Mouse (Mus musculus) adrenal gland, postnatal 10 days (tissue): ENCODE results near the gene Tceal9. TPM values are rescaled to one million over a fixed set of nuclear protein-coding genes. Genes with fewer than 3 reads are reported as not detected.
"Not testable (repeated sequence)": the region's sequence is repeated elsewhere in the genome, so short reads cannot be mapped to it uniquely, and the experiment has no call there.

Experiments used
- DNase-seq: peaks from one replicate; pipeline ENCODE4 v3.0.0; 2021; ENCODE audit warnings: mixed read lengths
- long read RNA-seq, 2 experiments: library from polyadenylated mRNA; stranded (forward); transcript quantifications; one replicate each; pipeline ENCODE4 v2.0.0; 2021
- total RNA-seq, 2 experiments: library from RNA; stranded (reverse); gene quantifications; 2 replicates each; pipeline ENCODE4 v1.2.3; 2021

The Tceal9 gene
- total RNA-seq: 100 to 1,000 TPM; 237 to 281 TPM
- long read RNA-seq, experiment 1, transcript Tceal9-201 (3 exons, 1,019 nt): major isoform, 278 of 291 reads
- long read RNA-seq, experiment 1, partial matches to known transcripts: 5 of 291 reads
- long read RNA-seq, experiment 1, other reads (novel, unspliced or antisense): 8 of 291 reads
- long read RNA-seq, experiment 2, transcript Tceal9-201 (3 exons, 1,019 nt): major isoform, 176 of 178 reads
- long read RNA-seq, experiment 2, partial matches to known transcripts: 0 of 178 reads
- long read RNA-seq, experiment 2, other reads (novel, unspliced or antisense): 2 of 178 reads

- DNase-seq: peak; percentile 82
These were observed at the start of gene Tceal9 for GRCm38 (mm10) chrX:136244574-136245229. TSS of gene Tceal9 (plus strand) at chrX:136245079.

- no peak for DNase-seq
These were observed 49.5 kb upstream of the Tceal9 start for GRCm38 (mm10) chrX:136195193-136195944.

GRCm38 (mm10) chrX:136196873-136197272 lies 48.0 kb upstream of the Tceal9 start:
- peak; percentile 50 for DNase-seq

- DNase-seq: no peak
These were observed 41.6 kb upstream of the Tceal9 start for GRCm38 (mm10) chrX:136203257-136203656.

- DNase-seq: peak; percentile 5
These were observed 41.2 kb upstream of the Tceal9 start, which contains the start of gene Tceal5 for GRCm38 (mm10) chrX:136203664-136204066. TSS of gene Tceal5 (minus strand) at chrX:136203876.

- DNase-seq: no peak
These were observed 40.5 kb upstream of the Tceal9 start for GRCm38 (mm10) chrX:136204406-136204805.

GRCm38 (mm10) chrX:136213396-136213795 lies 31.5 kb upstream of the Tceal9 start:
- no peak for DNase-seq

- DNase-seq: not testable (repeated sequence)
These were observed 29.9 kb upstream of the Tceal9 start, which contains the start of the genes Tceal7 and Bex1 for GRCm38 (mm10) chrX:136214729-136215677. TSS of gene Tceal7 (plus strand) at chrX:136214779. TSS of gene Bex1 (minus strand) at chrX:136215513.

GRCm38 (mm10) chrX:136216303-136216702 lies 28.6 kb upstream of the Tceal9 start:
- no peak for DNase-seq

GRCm38 (mm10) chrX:136223714-136224113 lies 21.2 kb upstream of the Tceal9 start:
- no peak for DNase-seq

GRCm38 (mm10) chrX:136227768-136228167 lies 17.1 kb upstream of the Tceal9 start:
- DNase-seq: peak; percentile 18

GRCm38 (mm10) chrX:136238118-136238517 lies 6.8 kb upstream of the Tceal9 start:
- peak; percentile 63 for DNase-seq

GRCm38 (mm10) chrX:136243181-136243580 lies 1.7 kb upstream of the Tceal9 start:
- DNase-seq: no peak

GRCm38 (mm10) chrX:136245521-136246071 lies 717 bp downstream of the Tceal9 start:
- peak; percentile 44 for DNase-seq

GRCm38 (mm10) chrX:136248811-136249210 lies 3.9 kb downstream of the Tceal9 start:
- peak; percentile 57 for DNase-seq

GRCm38 (mm10) chrX:136249671-136250070 lies 4.8 kb downstream of the Tceal9 start:
- no peak for DNase-seq

GRCm38 (mm10) chrX:136252023-136252729 lies 7.3 kb downstream of the Tceal9 start:
- DNase-seq: no peak

- DNase-seq: no peak
These were observed 22.8 kb downstream of the Tceal9 start for GRCm38 (mm10) chrX:136267720-136268119.

- no peak for DNase-seq
These were observed 23.3 kb downstream of the Tceal9 start for GRCm38 (mm10) chrX:136268173-136268572.

GRCm38 (mm10) chrX:136269743-136270392 lies 25.0 kb downstream of the Tceal9 start, which contains the start of gene Bex3:
TSS of gene Bex3 (plus strand) at chrX:136270253.
- peak; percentile 60 for DNase-seq
